Mouse (Mus musculus) CH12.LX (cell line): ENCODE results near the gene Yod1. TPM values are rescaled to one million over a fixed set of nuclear protein-coding genes. Genes with fewer than 3 reads are reported as not detected.

ENCODE experiments used
- DNase-seq: peaks from one replicate; pipeline ENCODE4 v3.0.0-alpha.2; 2013; ENCODE audit errors: extremely low read depth
- H3K27ac ChIP-seq: 2 replicates; pipeline ENCODE4 v1.5.1; 2012; ENCODE audit warnings: low read depth, mild to moderate bottlenecking, control low read depth, moderate library complexity; ENCODE audit not compliant: insufficient read depth
- H3K27me3 ChIP-seq: replicated peaks from 2 replicates; pipeline ENCODE3; 2012; ENCODE audit warnings: inconsistent platforms
- H3K36me3 ChIP-seq, 2 experiments: replicated peaks in 1 of 2; 2 replicates each; pipeline versions ENCODE3 to v1.6.1; 2012; ENCODE audit warnings: inconsistent platforms in 1 of 2, low read length in 1 of 2, mild to moderate bottlenecking in 1 of 2, mixed read lengths in 1 of 2, moderate library complexity in 1 of 2; ENCODE audit not compliant: control insufficient read depth in 1 of 2, insufficient read depth in 1 of 2
- H3K4me1 ChIP-seq, 2 experiments: 2 replicates each; pipeline ENCODE4 v1.6.1; 2012; ENCODE audit warnings: inconsistent platforms in 1 of 2, moderate library complexity in 1 of 2; ENCODE audit not compliant: insufficient read depth in 2 of 2, control insufficient read depth in 1 of 2
- H3K4me2 ChIP-seq: 2 replicates; pipeline ENCODE4 v1.6.1; 2012; ENCODE audit warnings: low read depth, mild to moderate bottlenecking, control low read depth; ENCODE audit not compliant: poor library complexity, insufficient read depth, severe bottlenecking
- H3K4me3 ChIP-seq, 3 experiments: fragments of 150-350 bp in 1 of 3; sonication (generic) in 1 of 3; replicated peaks in 1 of 3; 2 replicates each; pipeline versions ENCODE3 to v1.5.1; 2011 to 2012; ENCODE audit warnings: low read depth in 2 of 3, low read length in 2 of 3, mild to moderate bottlenecking in 2 of 3, moderate library complexity in 2 of 3, control low read depth in 1 of 3, improper control_type of control experiment in 1 of 3, inconsistent platforms in 1 of 3, mixed read lengths in 1 of 3; ENCODE audit not compliant: poor library complexity in 1 of 3
- H3K79me2 ChIP-seq: replicated peaks from 2 replicates; pipeline ENCODE4 v1.6.1; 2012; ENCODE audit warnings: mild to moderate bottlenecking, moderate library complexity; ENCODE audit not compliant: control insufficient read depth, poor library complexity, insufficient read depth, severe bottlenecking; ENCODE audit errors: extremely low read depth
- H3K9ac ChIP-seq: 2 replicates; pipeline ENCODE4 v1.6.1; 2012; ENCODE audit warnings: low read depth, mild to moderate bottlenecking, control low read depth, moderate library complexity; ENCODE audit not compliant: insufficient read depth
- H3K9me3 ChIP-seq: replicated peaks from 2 replicates; pipeline ENCODE3; 2012; ENCODE audit warnings: low read length, inconsistent platforms, mixed read lengths
- BHLHE40 ChIP-seq: IDR thresholded peaks from 2 replicates; pipeline ENCODE4 v1.6.1; 2011; ENCODE audit warnings: mild to moderate bottlenecking, low read depth, low read length, improper control_type of control experiment
- CHD1 ChIP-seq: IDR thresholded peaks from 2 replicates; pipeline ENCODE4 v1.6.1; 2012; ENCODE audit warnings: low read depth, low read length, improper control_type of control experiment, inconsistent platforms
- CHD2 ChIP-seq: IDR thresholded peaks from 2 replicates; pipeline ENCODE4 v1.6.1; 2011; ENCODE audit warnings: low read length, improper control_type of control experiment
- CTCF ChIP-seq, 2 experiments: IDR thresholded peaks in 1 of 2; conservative IDR thresholded peaks in 1 of 2; 2 replicates each; pipeline ENCODE4 v1.5.1; 2011 to 2012; ENCODE audit warnings: low read depth in 2 of 2, low read length in 2 of 2, improper control_type of control experiment in 1 of 2, inconsistent platforms in 1 of 2, mild to moderate bottlenecking in 1 of 2, moderate library complexity in 1 of 2
- E2F4 ChIP-seq: IDR thresholded peaks from 2 replicates; pipeline ENCODE4 v1.6.1; 2011; ENCODE audit warnings: low read depth, low read length, improper control_type of control experiment; ENCODE audit not compliant: insufficient replicate concordance
- ELF1 ChIP-seq: IDR thresholded peaks from 2 replicates; pipeline ENCODE4 v1.6.1; 2014; ENCODE audit warnings: low read depth, mild to moderate bottlenecking, inconsistent platforms, low read length, improper control_type of control experiment
- EP300 ChIP-seq: IDR thresholded peaks from 2 replicates; pipeline ENCODE4 v1.6.1; 2011; ENCODE audit warnings: low read length, improper control_type of control experiment
- ETS1 ChIP-seq: conservative IDR thresholded peaks from 2 replicates; pipeline ENCODE4 v1.6.1; 2012; ENCODE audit warnings: low read depth, mild to moderate bottlenecking, inconsistent platforms, low read length, improper control_type of control experiment, moderate library complexity
- GABPA ChIP-seq: IDR thresholded peaks from 2 replicates; pipeline ENCODE4 v1.6.1; 2012; ENCODE audit warnings: low read depth, low read length, improper control_type of control experiment, inconsistent platforms; ENCODE audit not compliant: insufficient replicate concordance
- HCFC1 ChIP-seq: IDR thresholded peaks from 2 replicates; pipeline ENCODE4 v1.6.1; 2012; ENCODE audit warnings: low read depth, mild to moderate bottlenecking, inconsistent platforms, low read length, improper control_type of control experiment
- IRF4 ChIP-seq: IDR thresholded peaks from 2 replicates; pipeline ENCODE4 v1.6.1; 2014; ENCODE audit warnings: low read depth, mild to moderate bottlenecking, inconsistent platforms, low read length, improper control_type of control experiment
- JUN ChIP-seq: IDR thresholded peaks from 2 replicates; pipeline ENCODE4 v1.6.1; 2011; ENCODE audit warnings: low read depth, mild to moderate bottlenecking, low read length, improper control_type of control experiment, moderate library complexity; ENCODE audit not compliant: insufficient read depth
- JUND ChIP-seq: conservative IDR thresholded peaks from 2 replicates; pipeline ENCODE4 v1.6.1; 2011; ENCODE audit warnings: low read depth, low read length, improper control_type of control experiment
- KAT2A ChIP-seq: IDR thresholded peaks from 2 replicates; pipeline ENCODE4 v1.6.1; 2012; ENCODE audit warnings: low read length, improper control_type of control experiment, inconsistent platforms; ENCODE audit not compliant: insufficient replicate concordance
- MAFK ChIP-seq: IDR thresholded peaks from 2 replicates; pipeline ENCODE4 v1.6.1; 2011; ENCODE audit warnings: low read length, improper control_type of control experiment; ENCODE audit not compliant: insufficient replicate concordance
- MAX ChIP-seq: IDR thresholded peaks from 2 replicates; pipeline ENCODE4 v1.6.1; 2011; ENCODE audit warnings: low read length, improper control_type of control experiment
- MAZ ChIP-seq: IDR thresholded peaks from 2 replicates; pipeline ENCODE4 v1.6.1; 2012; ENCODE audit warnings: low read depth, mild to moderate bottlenecking, inconsistent platforms, low read length, improper control_type of control experiment, moderate library complexity
- MEF2A ChIP-seq: IDR thresholded peaks from 2 replicates; pipeline ENCODE4 v1.6.1; 2014; ENCODE audit warnings: low read depth, mild to moderate bottlenecking, inconsistent platforms, low read length, improper control_type of control experiment, borderline replicate concordance
- MXI1 ChIP-seq: IDR thresholded peaks from 2 replicates; pipeline ENCODE4 v1.6.1; 2011; ENCODE audit warnings: mild to moderate bottlenecking, low read depth, low read length, improper control_type of control experiment
- MYC ChIP-seq: IDR thresholded peaks from 2 replicates; pipeline ENCODE4 v1.6.1; 2011; ENCODE audit warnings: low read depth, mild to moderate bottlenecking, improper control_type of control experiment, low read length
- NELFE ChIP-seq: IDR thresholded peaks from 2 replicates; pipeline ENCODE4 v1.6.1; 2011; ENCODE audit warnings: low read depth, low read length, improper control_type of control experiment
- NRF1 ChIP-seq: IDR thresholded peaks from 2 replicates; pipeline ENCODE4 v1.6.1; 2014; ENCODE audit warnings: low read depth, mild to moderate bottlenecking, inconsistent platforms, low read length, improper control_type of control experiment, moderate library complexity
- PAX5 ChIP-seq: IDR thresholded peaks from 2 replicates; pipeline ENCODE4 v1.6.1; 2012; ENCODE audit warnings: low read length, inconsistent platforms, mixed read lengths
- POLR2A ChIP-seq: IDR thresholded peaks from 2 replicates; pipeline ENCODE4 v1.6.1; 2011; ENCODE audit warnings: low read depth, mild to moderate bottlenecking, improper control_type of control experiment, low read length
- POLR2AphosphoS2 ChIP-seq: IDR thresholded peaks from 2 replicates; pipeline ENCODE4 v1.6.1; 2011; ENCODE audit warnings: low read depth, low read length, improper control_type of control experiment
- RAD21 ChIP-seq: IDR thresholded peaks from 2 replicates; pipeline ENCODE4 v1.6.1; 2011; ENCODE audit warnings: low read depth, mild to moderate bottlenecking, low read length, improper control_type of control experiment, moderate library complexity
- RCOR1 ChIP-seq: conservative IDR thresholded peaks from 2 replicates; pipeline ENCODE4 v1.6.1; 2012; ENCODE audit warnings: low read depth, mild to moderate bottlenecking, inconsistent platforms, low read length, improper control_type of control experiment
- SIN3A ChIP-seq: IDR thresholded peaks from 2 replicates; pipeline ENCODE4 v1.6.1; 2012; ENCODE audit warnings: low read length, improper control_type of control experiment, inconsistent platforms
- SMC3 ChIP-seq: IDR thresholded peaks from 2 replicates; pipeline ENCODE4 v1.6.1; 2011; ENCODE audit warnings: low read depth, low read length, improper control_type of control experiment
- TBP ChIP-seq: conservative IDR thresholded peaks from 2 replicates; pipeline ENCODE4 v1.6.1; 2011; ENCODE audit warnings: low read depth, low read length, improper control_type of control experiment
- TCF12 ChIP-seq: IDR thresholded peaks from 2 replicates; pipeline ENCODE4 v1.6.1; 2014; ENCODE audit warnings: low read depth, mild to moderate bottlenecking, inconsistent platforms, low read length, improper control_type of control experiment
- UBTF ChIP-seq: IDR thresholded peaks from 2 replicates; pipeline ENCODE4 v1.6.1; 2012; ENCODE audit warnings: low read depth, mild to moderate bottlenecking, inconsistent platforms, low read length, improper control_type of control experiment, moderate library complexity
- USF1 ChIP-seq: IDR thresholded peaks from 2 replicates; pipeline ENCODE4 v1.6.1; 2014; ENCODE audit warnings: low read depth, mild to moderate bottlenecking, inconsistent platforms, low read length, improper control_type of control experiment
- USF2 ChIP-seq: conservative IDR thresholded peaks from 2 replicates; pipeline ENCODE4 v1.6.1; 2011; ENCODE audit warnings: low read depth, low read length, improper control_type of control experiment
- ZC3H11A ChIP-seq: IDR thresholded peaks from 2 replicates; pipeline ENCODE4 v1.6.1; 2012; ENCODE audit warnings: low read depth, mild to moderate bottlenecking, inconsistent platforms, low read length, improper control_type of control experiment
- ZKSCAN1 ChIP-seq: IDR thresholded peaks from 2 replicates; pipeline ENCODE4 v1.6.1; 2012; ENCODE audit warnings: low read depth, inconsistent platforms, low read length, improper control_type of control experiment, borderline replicate concordance
- ZMIZ1 ChIP-seq: IDR thresholded peaks from 2 replicates; pipeline ENCODE4 v1.6.1; 2012; ENCODE audit warnings: low read depth, mild to moderate bottlenecking, inconsistent platforms, low read length, improper control_type of control experiment
- ZNF384 ChIP-seq: IDR thresholded peaks from 2 replicates; pipeline ENCODE4 v1.6.1; 2012; ENCODE audit warnings: low read depth, low read length, improper control_type of control experiment, inconsistent platforms
- dilution Hi-C: fragments of 300-500 bp; cut with MboI; formaldehyde crosslinking; loops from 2 replicates; pipeline ENCODE4 v1.14.3; 2020; ENCODE audit warnings: low sequenced_read_pairs; ENCODE audit not compliant: extremely low pct_unique_long_range_greater_than_20kb, extremely low pct_ligation_motif_present
- in situ Hi-C: fragments of 300-500 bp; cut with MboI; formaldehyde crosslinking; loops from 3 replicates; pipeline ENCODE4 v1.14.3; 2019; ENCODE audit warnings: low sequenced_read_pairs, low pct_ligation_motif_present, low pct_unique_long_range_greater_than_20kb, mixed read lengths
- polyA plus RNA-seq: library from polyadenylated mRNA; unstranded; fragments of >175 nt; gene quantifications from 2 replicates; pipeline ENCODE4 v1.2.1, GENCODE M21; 2012; ENCODE audit warnings: low read depth; ENCODE audit not compliant: insufficient read length
- total RNA-seq, 2 experiments: library from RNA; depleted of rRNA; stranded (reverse); fragments of 300-350 nt in 1 of 2; fragments of >200 nt in 1 of 2; gene quantifications; 2 replicates each; pipeline ENCODE4 v1.2.3; 2012 to 2014

Yod1 gene
- total RNA-seq (2012; rRNA removed) (3.6 and 4.7 TPM in 2 replicates), total RNA-seq (2014; rRNA removed) (5.4 and 6.5 TPM in 2 replicates), polyA plus RNA-seq (4.5 and 5.2 TPM in 2 replicates)

- DNase-seq: peak; percentile 86
- H3K27ac ChIP-seq: peak within 1 kb of the TSS; percentile 16
- in situ Hi-C loops (loop anchor here (10.0 kb wide), 2 partner anchors 267 to 337 kb away; no protein-coding TSS in a partner anchor), dilution Hi-C loops (no loop called here)
- peaks cover 6 to 44% of the 10 kb centered on the region in 2 experiments for H3K4me1 ChIP-seq
- H3K4me3 ChIP-seq: peak within 1 kb of the TSS; percentile 92 to 98 (median 93)
- H3K36me3 ChIP-seq: peaks cover 0 to 13% of the 10 kb centered on the region in 2 experiments
- H3K9ac ChIP-seq: peak within 1 kb of the TSS; percentile 89
- H3K4me2 ChIP-seq: peak within 1 kb of the TSS; percentile 91
- TF ChIP-seq CHD1 (0 out of 2 replicates have a peak, but pooled peaks have one; percentile 51), MAZ (peak; percentile 95), ETS1 (no peak), TBP (0 out of 2 replicates have a peak, but pooled peaks have one; percentile 31), MYC (no peak), ELF1 (no peak), USF2 (no peak), KAT2A (peak; percentile 65; the same call in 1 of the 2 replicates), CTCF (conservative IDR thresholded peaks at IDR 0.05 in 1 of 2, IDR thresholded peaks at IDR 0.05 in 1 of 2; ENCODE audit: low read depth in 2 of 2, low read length in 2 of 2) (no peak), PAX5 (no peak), RCOR1 (no peak; the same call in 1 of the 2 replicates), MXI1 (peak; percentile 77), SMC3 (no peak), SIN3A (peak; percentile 78), JUND (no peak), ZKSCAN1 (no peak), BHLHE40 (no peak), NRF1 (peak; percentile 58; the same call in 1 of the 2 replicates), CHD2 (peak; percentile 100), POLR2A (peak; percentile 84), ZNF384 (no peak), HCFC1 (peak; percentile 82), E2F4 (no peak), EP300 (no peak), POLR2AphosphoS2 (peak; percentile 68; the same call in 1 of the 2 replicates), MAX (no peak; the same call in 1 of the 2 replicates), IRF4 (0 out of 2 replicates have a peak, but pooled peaks have one; percentile 11), USF1 (no peak), MEF2A (no peak), TCF12 (peak; percentile 80), ZMIZ1 (peak; percentile 82; the same call in 1 of the 2 replicates), NELFE (peak; percentile 84), ZC3H11A (no peak), MAFK (no peak), GABPA (no peak), RAD21 (no peak), UBTF (peak; percentile 71; the same call in 1 of the 2 replicates), JUN (no peak)
- H3K79me2 ChIP-seq: peaks cover 15% of the 10 kb centered on the region
- H3K9me3 ChIP-seq: no peaks in the 10 kb centered on the region
- no peaks in the 10 kb centered on the region for H3K27me3 ChIP-seq
Observed at GRCm38 (mm10) chr1:130717291-130717871, at the start of gene Yod1. Yod1 (plus strand) TSS chr1:130717327.
